Mouse (Mus musculus) limb, embryonic 14.5 days (tissue): ENCODE results near the gene Vmn1r89. TPM values are rescaled to one million over a fixed set of nuclear protein-coding genes. Genes with fewer than 3 reads are reported as not detected.

Experiments
- ATAC-seq: fragments of 200-750 bp; cut with Nextera tagmentation; 2 replicates; pipeline ENCODE4 v1.8.0; 2017; ENCODE audit warnings: low read depth, moderate number of reproducible peaks, moderate TSS enrichment; ENCODE audit not compliant: low FRiP score
- DNase-seq: peaks from one replicate; pipeline ENCODE4 v3.0.0-alpha.2; 2015; ENCODE audit warnings: low spot score
- H3K27ac ChIP-seq: fragments of 300-500 bp; sonication (generic); replicated peaks from 2 replicates; pipeline ENCODE4 v1.5.1; 2014; ENCODE audit warnings: low read depth, mild to moderate bottlenecking, low read length, moderate library complexity, mixed read lengths
- H3K27me3 ChIP-seq: fragments of 300-500 bp; sonication (generic); 2 replicates; pipeline ENCODE4 v1.6.1; 2014; ENCODE audit warnings: low read length, mixed read lengths; ENCODE audit not compliant: control insufficient read depth, insufficient read depth
- H3K36me3 ChIP-seq: fragments of 300-500 bp; sonication (generic); 2 replicates; pipeline ENCODE4 v1.6.1; 2014; ENCODE audit warnings: mild to moderate bottlenecking, low read length, moderate library complexity, mixed read lengths; ENCODE audit not compliant: control insufficient read depth, insufficient read depth
- H3K4me1 ChIP-seq: fragments of 300-500 bp; sonication (generic); 2 replicates; pipeline ENCODE4 v1.6.1; 2014; ENCODE audit warnings: antibody characterized with exemption, low read length, mixed read lengths; ENCODE audit not compliant: control insufficient read depth, insufficient read depth
- H3K4me2 ChIP-seq: fragments of 300-500 bp; sonication (generic); replicated peaks from 2 replicates; pipeline ENCODE4 v1.6.1; 2014; ENCODE audit warnings: low read depth, mild to moderate bottlenecking, low read length, moderate library complexity; ENCODE audit not compliant: severe bottlenecking
- H3K4me3 ChIP-seq: fragments of 300-500 bp; sonication (generic); replicated peaks from 2 replicates; pipeline ENCODE4 v1.5.1; 2014; ENCODE audit warnings: low read length
- H3K9ac ChIP-seq: fragments of 300-500 bp; sonication (generic); 2 replicates; pipeline ENCODE4 v1.6.1; 2014; ENCODE audit warnings: mild to moderate bottlenecking, low read depth, low read length, moderate library complexity; ENCODE audit not compliant: severe bottlenecking
- H3K9me3 ChIP-seq: fragments of 300-500 bp; sonication (generic); 2 replicates; pipeline ENCODE4 v1.6.1; 2016; ENCODE audit warnings: low read length; ENCODE audit not compliant: control insufficient read depth
- POLR2A ChIP-seq: fragments of 200-500 bp; IDR thresholded peaks from 2 replicates; pipeline ENCODE4 v1.8.0; 2012; ENCODE audit warnings: inconsistent platforms, mild to moderate bottlenecking, moderate library complexity, borderline replicate concordance; ENCODE audit not compliant: insufficient read depth, insufficient read length; ENCODE audit errors: extremely low read depth
- WGBS: fragments of 180-500 bp; shearing (Covaris S2); extraction: QIAGEN DNeasy Blood & Tissue Kit; methylation state at CpG from one replicate; pipeline ENCODE4 v1.1.7; 2014; 5-methylcytosine and 5-hydroxymethylcytosine counted together
- polyA plus RNA-seq, 2 experiments: library from polyadenylated mRNA; depleted of rRNA in 1 of 2; stranded (reverse) in 1 of 2; unstranded in 1 of 2; fragments of >200 nt; fragmentation: Nextera tagmentation in 1 of 2; extraction: Ambion mirVana in 1 of 2; gene quantifications; 2 replicates each; pipeline versions ENCODE4 v1.2.1 to v1.2.3; 2012 to 2014

Vmn1r89 gene
- not detected in 2 replicates for polyA plus RNA-seq (2012; rRNA removed)
- polyA plus RNA-seq (2014; fragmentation: Nextera tagmentation; extraction: Ambion mirVana): not detected in 2 replicates

DNA sequence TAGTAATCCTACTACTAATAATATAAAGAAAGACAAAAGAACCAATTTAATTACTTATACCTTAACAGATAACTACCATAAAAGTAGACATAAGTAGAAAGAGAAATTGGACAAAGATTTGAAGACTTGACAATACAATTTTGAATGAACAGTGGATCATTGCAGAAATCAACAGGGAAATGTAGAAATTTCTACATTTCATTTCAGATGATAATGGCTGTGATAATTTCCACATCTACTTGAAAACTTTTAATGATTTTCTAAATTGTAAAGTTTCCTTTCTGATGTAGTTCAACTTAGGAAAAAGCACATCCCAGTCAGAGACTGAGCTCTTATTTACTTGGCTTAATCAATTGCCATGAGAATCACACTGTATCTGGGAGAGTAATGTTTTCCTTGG, at the start of gene Vmn1r89:
TSS of gene Vmn1r89 (plus strand) at position 301 of the 400 bp plus-strand sequence.
- no peak for ATAC-seq
- Histone ChIP-seq H3K27ac (no peak within 1 kb of the TSS), H3K9ac (no peak within 1 kb of the TSS), H3K36me3 (no peaks in the 10 kb centered on the region), H3K27me3 (no peaks in the 10 kb centered on the region), H3K4me3 (no peak within 1 kb of the TSS), H3K9me3 (no peaks in the 10 kb centered on the region), H3K4me2 (no peak within 1 kb of the TSS), H3K4me1 (no peaks in the 10 kb centered on the region)
- no peak for TF ChIP-seq POLR2A
- no peak for DNase-seq

DNA sequence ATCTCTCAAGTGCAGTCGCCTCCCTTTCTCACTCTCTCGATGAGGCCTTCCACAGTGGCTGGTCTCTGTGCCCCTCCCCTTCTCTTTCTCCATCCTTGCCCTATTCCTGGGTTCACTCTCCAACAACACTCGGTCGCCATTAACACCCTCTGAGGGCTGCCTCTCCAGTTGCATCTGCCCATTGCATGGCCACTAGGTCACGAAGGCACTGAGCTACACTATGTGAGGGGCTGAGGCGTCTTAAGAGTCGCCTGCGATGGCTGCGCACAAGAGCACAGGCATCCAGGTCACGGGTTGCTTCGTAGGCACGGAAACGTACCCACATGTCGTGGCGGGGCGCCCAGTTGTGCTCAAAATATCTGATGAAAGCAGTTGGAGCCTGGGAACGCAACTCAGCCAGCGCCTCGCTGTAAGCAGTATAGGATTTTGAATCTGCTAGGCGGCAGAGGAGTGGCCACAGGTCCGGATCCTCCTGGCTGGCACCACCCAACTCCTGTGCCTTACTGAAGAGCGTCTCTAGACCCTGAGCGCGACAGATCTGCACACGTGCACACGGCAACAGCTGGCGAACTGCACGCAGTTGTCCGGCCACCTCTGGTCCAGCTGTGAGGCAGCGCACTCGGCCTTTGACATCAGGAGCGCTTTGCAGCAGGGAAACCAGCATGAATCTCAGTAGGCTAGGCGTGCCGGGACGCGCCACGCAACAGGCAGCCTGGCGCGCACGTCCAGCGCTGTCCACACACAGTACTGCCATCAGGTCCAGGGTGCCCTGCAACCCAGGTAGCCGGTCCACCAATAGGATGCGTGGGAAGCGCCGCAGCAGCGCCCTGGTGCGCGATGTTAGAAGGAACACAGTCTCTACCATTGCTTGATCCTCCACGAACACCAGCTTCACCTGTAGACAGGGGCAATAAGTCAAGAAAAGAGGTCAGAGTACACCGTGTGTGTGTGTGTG, 48.2 kb downstream of the Vmn1r89 start:
- no peak overlapping the region for H3K4me2 ChIP-seq
- H3K27ac ChIP-seq: no peak overlapping the region
- DNase-seq (no peak), ATAC-seq (no peak)
- WGBS: 53% methylated on average over 50 of the region's 50 CpGs
- H3K36me3 ChIP-seq: no peaks in the 10 kb centered on the region
- TF ChIP-seq POLR2A: no peak
- no peak overlapping the region for H3K4me3 ChIP-seq
- H3K9me3 ChIP-seq: no peaks in the 10 kb centered on the region
- H3K27me3 ChIP-seq: no peaks in the 10 kb centered on the region
- no peaks in the 10 kb centered on the region for H3K4me1 ChIP-seq
- no peak overlapping the region for H3K9ac ChIP-seq

DNA sequence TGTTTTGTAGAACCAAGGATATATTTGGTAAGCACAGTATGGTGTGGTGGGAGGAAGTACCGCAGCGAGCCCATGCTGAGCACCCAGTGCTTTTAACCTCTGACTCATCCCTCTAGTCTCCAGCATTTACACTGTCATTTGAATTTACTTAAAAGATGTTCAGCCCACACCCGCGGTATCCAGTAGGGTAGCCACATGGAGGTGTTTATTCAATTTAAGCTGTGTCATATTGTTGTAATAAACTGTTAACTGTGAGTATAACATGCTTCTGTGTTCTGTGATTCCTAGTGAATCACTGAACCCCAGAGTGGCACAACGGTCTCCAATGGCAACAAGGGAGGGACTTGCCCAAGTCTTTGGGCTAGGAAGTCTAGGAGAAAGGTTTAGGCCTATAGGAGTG, 51.0 kb downstream of the Vmn1r89 start:
- Histone ChIP-seq H3K4me3 (no peak overlapping the region), H3K9me3 (no peaks in the 10 kb centered on the region), H3K36me3 (no peaks in the 10 kb centered on the region), H3K9ac (no peak overlapping the region), H3K4me2 (no peak overlapping the region), H3K27ac (no peak overlapping the region), H3K27me3 (no peaks in the 10 kb centered on the region), H3K4me1 (no peaks in the 10 kb centered on the region)
- DNase-seq (no peak), ATAC-seq (no peak)
- TF ChIP-seq POLR2A: no peak
- 81% methylated on average over 5 of the region's 5 CpGs for WGBS

DNA sequence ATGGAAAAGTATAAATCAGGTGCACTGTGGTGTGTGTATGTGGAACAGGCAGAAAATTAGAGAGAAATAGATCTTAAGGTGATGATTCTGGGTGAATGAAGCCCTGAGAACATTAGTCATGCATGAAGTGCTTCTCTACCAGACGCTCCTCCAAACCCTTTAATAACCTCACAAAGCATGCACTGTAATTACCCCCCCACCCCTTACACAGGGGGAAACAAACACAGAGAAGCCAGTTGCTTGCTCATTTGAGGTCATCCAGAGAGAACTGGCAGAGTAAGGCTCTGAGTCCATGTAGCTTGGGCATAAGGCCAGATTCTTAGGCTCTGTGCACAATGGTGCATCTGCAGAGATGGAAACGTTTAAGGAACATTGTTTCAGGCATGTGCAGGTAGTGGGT, 51.6 kb downstream of the Vmn1r89 start:
- H3K27me3 ChIP-seq: no peaks in the 10 kb centered on the region
- no peak overlapping the region for H3K4me2 ChIP-seq
- no peak overlapping the region for H3K9ac ChIP-seq
- ATAC-seq (no peak), DNase-seq (no peak)
- no peaks in the 10 kb centered on the region for H3K9me3 ChIP-seq
- no peak overlapping the region for H3K4me3 ChIP-seq
- no peak overlapping the region for H3K27ac ChIP-seq
- H3K4me1 ChIP-seq: no peaks in the 10 kb centered on the region
- no peak for TF ChIP-seq POLR2A
- H3K36me3 ChIP-seq: no peaks in the 10 kb centered on the region
- 73% methylated on average over 2 of the region's 2 CpGs for WGBS

DNA sequence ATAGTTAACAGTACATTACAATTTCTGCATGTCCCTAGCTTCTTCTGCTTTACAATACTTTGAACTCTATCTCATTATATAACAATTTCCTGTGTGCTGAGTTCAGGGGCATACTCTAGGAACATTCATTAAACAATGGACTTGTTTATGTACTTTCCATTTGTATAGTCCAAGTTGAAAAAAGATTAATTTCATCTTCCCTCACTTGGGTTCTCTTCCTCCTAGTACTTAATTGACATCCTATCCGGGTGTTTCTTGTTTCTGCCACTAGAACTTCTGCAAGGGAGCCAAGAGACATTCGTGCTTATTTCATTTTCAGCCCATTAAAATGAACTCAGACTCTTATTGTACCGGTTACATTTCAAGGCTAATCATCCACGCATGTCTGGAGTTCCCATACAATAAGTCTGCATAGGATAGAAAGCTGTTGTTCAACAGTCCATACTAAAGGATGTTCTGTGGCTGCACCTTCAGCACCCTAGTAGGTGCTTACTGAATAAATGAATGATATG, 56.0 kb downstream of the Vmn1r89 start:
- Histone ChIP-seq H3K9ac (no peak overlapping the region), H3K4me3 (no peak overlapping the region), H3K36me3 (no peaks in the 10 kb centered on the region), H3K9me3 (no peaks in the 10 kb centered on the region), H3K27ac (no peak overlapping the region), H3K4me2 (no peak overlapping the region), H3K27me3 (no peaks in the 10 kb centered on the region), H3K4me1 (no peaks in the 10 kb centered on the region)
- ATAC-seq (no peak), DNase-seq (no peak)
- TF ChIP-seq POLR2A: no peak
- 88% methylated on average over 4 of the region's 4 CpGs for WGBS
